Mouse (Mus musculus): ENCODE measurements around the gene Rundc3b.

GRCm38 (mm10) chr5:8489471-8490110, 133.2 kb downstream of the Rundc3b start:
- TF ChIP-seq POLR2A (IDR thresholded peaks at IDR 0.05; ENCODE audit: control insufficient read depth, low read depth, low read length) (no peak), CTCF (IDR thresholded peaks at IDR 0.05; ENCODE audit: control insufficient read depth, insufficient read depth, insufficient replicate concordance, low read depth, low read length) (no peak)
